Mouse (Mus musculus): ENCODE results near the gene Dnah8.

DNA sequence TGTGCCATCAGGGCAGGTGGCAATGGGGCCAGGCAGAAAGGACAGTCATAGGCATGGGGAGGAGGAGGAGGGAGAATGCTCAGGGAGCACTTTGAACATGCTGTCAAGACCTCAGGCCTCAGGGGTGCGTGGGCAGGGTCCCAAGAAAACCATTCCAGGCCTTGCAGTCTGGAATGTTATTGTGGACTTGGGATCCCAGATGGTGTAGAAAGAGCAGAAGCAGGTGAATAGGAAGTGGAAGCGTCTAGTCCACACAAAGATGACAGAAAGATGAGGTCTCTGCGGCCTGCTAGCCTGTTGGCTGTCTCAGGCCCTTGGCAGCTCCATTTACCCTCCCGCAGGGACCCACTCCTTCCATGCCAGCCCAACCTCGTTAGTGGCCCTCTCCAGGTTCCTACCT lies 288.4 kb downstream of the Dnah8 start:
- TF ChIP-seq POLR2A (IDR thresholded peaks at IDR 0.05; ENCODE audit: control insufficient read depth, low read depth, low read length) (no peak), CTCF (IDR thresholded peaks at IDR 0.05; ENCODE audit: control insufficient read depth, insufficient read depth, insufficient replicate concordance, low read depth, low read length) (no peak)
